Mouse (Mus musculus): ENCODE results near the gene Sorcs2. TPM values are rescaled to one million over a fixed set of nuclear protein-coding genes. Genes with fewer than 3 reads are reported as not detected.

Gene Sorcs2
- polyA plus RNA-seq, 1 experiment = 5.7 TPM

DNA sequence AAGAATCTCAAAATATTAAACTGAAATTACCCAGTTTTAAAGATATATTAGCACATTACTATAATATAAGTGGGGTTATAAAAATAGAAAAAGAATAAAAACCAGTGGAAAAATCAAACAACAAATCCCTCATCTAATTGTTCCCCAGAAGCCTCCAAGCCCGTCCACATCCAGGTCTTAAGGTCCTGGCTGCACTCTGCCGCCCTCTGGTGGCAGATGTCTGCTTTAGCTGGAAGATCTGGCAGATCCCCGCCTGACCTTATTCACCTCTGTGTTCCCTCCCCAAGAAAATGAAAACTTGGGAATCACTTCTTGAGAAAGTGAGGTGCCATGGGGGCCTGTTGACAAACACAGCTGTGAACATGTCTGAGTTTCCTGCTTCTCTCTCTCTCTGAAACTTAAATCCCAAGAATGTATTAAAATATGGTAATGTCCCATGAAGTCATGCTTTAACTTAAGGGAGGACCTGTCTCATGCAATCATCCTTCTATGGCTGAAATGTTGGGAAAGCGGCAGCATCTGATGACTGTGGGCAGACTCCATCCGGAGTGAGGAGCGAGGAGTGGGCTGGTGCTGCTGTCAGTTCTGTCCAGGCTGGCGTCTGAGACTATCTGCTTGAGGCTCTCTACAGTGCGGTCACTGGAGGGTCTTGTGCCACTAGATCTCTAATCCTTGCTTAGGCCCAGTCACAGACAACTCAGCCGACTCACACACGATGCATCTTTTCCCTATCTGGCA, 425.9 kb downstream of the Sorcs2 start:
- H3K4me3 ChIP-seq (ENCODE audit: control insufficient read depth, insufficient read depth, low read length) = no peak overlapping the region
- no peaks in the 10 kb centered on the region for H3K27me3 ChIP-seq (ENCODE audit: control insufficient read depth, insufficient read depth, low read length)
- H3K4me1 ChIP-seq (replicated peaks; ENCODE audit: control insufficient read depth, insufficient read depth, low read length) = peaks cover 53% of the 10 kb centered on the region
- DNase-seq = peak; percentile 75
- peaks cover 3% of the 10 kb centered on the region; the same call in 1 of the 2 replicates for H3K36me3 ChIP-seq (ENCODE audit: control insufficient read depth, insufficient read depth, low read length)
- no peak overlapping the region for H3K27ac ChIP-seq (ENCODE audit: control insufficient read depth, insufficient read depth, low read length)
- TF ChIP-seq POLR2A (IDR thresholded peaks at IDR 0.05; ENCODE audit: control insufficient read depth, extremely low read depth, insufficient read depth, low read length, poor library complexity) (no peak), CTCF (IDR thresholded peaks at IDR 0.05; ENCODE audit: borderline replicate concordance, control insufficient read depth, extremely low read depth, insufficient read depth, low read length, poor library complexity) (peak; percentile 81; the same call in 1 of the 2 replicates)
- WGBS = 71% methylated on average over 10 of the region's 10 CpGs

GRCm38 (mm10) chr5:35970380-35971105, 427.4 kb downstream of the Sorcs2 start:
- H3K36me3 ChIP-seq (ENCODE audit: control insufficient read depth, insufficient read depth, low read length) = no peaks in the 10 kb centered on the region
- H3K4me3 ChIP-seq (ENCODE audit: control insufficient read depth, insufficient read depth, low read length) = no peak overlapping the region
- peak overlapping the region; percentile 23; the same call in 1 of the 2 replicates for H3K27ac ChIP-seq (ENCODE audit: control insufficient read depth, insufficient read depth, low read length)
- H3K27me3 ChIP-seq (ENCODE audit: control insufficient read depth, insufficient read depth, low read length) = no peaks in the 10 kb centered on the region
- H3K4me1 ChIP-seq (replicated peaks; ENCODE audit: control insufficient read depth, insufficient read depth, low read length) = peaks cover 53% of the 10 kb centered on the region
- DNase-seq = peak; percentile 64
- no peak for TF ChIP-seq POLR2A (IDR thresholded peaks at IDR 0.05; ENCODE audit: control insufficient read depth, extremely low read depth, insufficient read depth, low read length, poor library complexity)
- no peak for TF ChIP-seq CTCF (IDR thresholded peaks at IDR 0.05; ENCODE audit: borderline replicate concordance, control insufficient read depth, extremely low read depth, insufficient read depth, low read length, poor library complexity)
- 39% methylated on average over 12 of the region's 12 CpGs for WGBS

DNA sequence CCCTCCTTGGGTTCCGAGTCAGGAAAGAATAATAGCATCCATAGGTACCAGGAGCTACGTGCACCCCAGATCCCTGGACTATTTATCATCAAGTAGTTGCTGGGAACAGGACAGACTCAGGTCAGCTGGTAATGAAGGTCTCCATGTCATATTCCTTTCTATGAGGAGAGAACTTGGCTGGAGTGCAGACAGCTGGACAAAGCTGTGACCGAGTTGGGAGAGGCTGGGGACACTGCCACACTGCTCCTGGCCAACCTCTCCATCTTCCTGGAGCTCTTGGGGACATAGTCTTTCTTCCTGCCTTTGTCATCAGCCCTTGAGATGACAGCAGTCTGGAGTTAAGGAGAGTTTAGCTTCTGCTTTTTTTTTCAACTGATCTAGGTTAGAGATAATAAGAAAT, 428.1 kb downstream of the Sorcs2 start:
- Histone ChIP-seq H3K36me3 (ENCODE audit: control insufficient read depth, insufficient read depth, low read length) (no peaks in the 10 kb centered on the region), H3K4me3 (ENCODE audit: control insufficient read depth, insufficient read depth, low read length) (no peak overlapping the region), H3K4me1 (replicated peaks; ENCODE audit: control insufficient read depth, insufficient read depth, low read length) (peaks cover 53% of the 10 kb centered on the region), H3K27me3 (ENCODE audit: control insufficient read depth, insufficient read depth, low read length) (no peaks in the 10 kb centered on the region), H3K27ac (ENCODE audit: control insufficient read depth, insufficient read depth, low read length) (no peak overlapping the region)
- DNase-seq = no peak
- WGBS = 85% methylated on average over 3 of the region's 3 CpGs
- TF ChIP-seq POLR2A (IDR thresholded peaks at IDR 0.05; ENCODE audit: control insufficient read depth, extremely low read depth, insufficient read depth, low read length, poor library complexity) (no peak), CTCF (IDR thresholded peaks at IDR 0.05; ENCODE audit: borderline replicate concordance, control insufficient read depth, extremely low read depth, insufficient read depth, low read length, poor library complexity) (no peak)

Other genes starting within 250 kb of the Sorcs2 start
- 1.2 and 2.1 TPM in 2 replicates for gene Psapl1, start 194.1 kb downstream of the Sorcs2 start, polyA plus RNA-seq (2012; rRNA removed)
- gene Grpel1, start 66.9 kb upstream of the Sorcs2 start, polyA plus RNA-seq (2012; rRNA removed) = 13.7 and 15.3 TPM in 2 replicates
- 15.8 and 16.7 TPM in 2 replicates for gene Tada2b, start 86.1 kb upstream of the Sorcs2 start, polyA plus RNA-seq (2012; rRNA removed)
- 0.07 and 0.08 TPM in 2 replicates for gene Ccdc96, start 86.4 kb upstream of the Sorcs2 start, polyA plus RNA-seq (2012; rRNA removed)
- gene Tbc1d14, start 195.1 kb upstream of the Sorcs2 start, polyA plus RNA-seq (2012; rRNA removed) = 42.4 and 48.6 TPM in 2 replicates

Data from thymus, adult 2 months (tissue).